Mouse (Mus musculus) thymus, adult 2 months (tissue): ENCODE measurements around the gene Olfr61.

ENCODE experiments used
- CTCF ChIP-seq: fragments of 200-500 bp; IDR thresholded peaks from 2 replicates; pipeline ENCODE4 v1.5.1; 2012; ENCODE audit warnings: mild to moderate bottlenecking, control low read depth, low read length, moderate library complexity, borderline replicate concordance; ENCODE audit not compliant: control insufficient read depth, poor library complexity, insufficient read depth; ENCODE audit errors: extremely low read depth
- POLR2A ChIP-seq: fragments of 200-500 bp; IDR thresholded peaks from 2 replicates; pipeline ENCODE4 v1.6.1; 2012; ENCODE audit warnings: mild to moderate bottlenecking, low read length, control low read depth, moderate library complexity; ENCODE audit not compliant: control insufficient read depth, poor library complexity, insufficient read depth; ENCODE audit errors: extremely low read depth

- TF ChIP-seq POLR2A (no peak), CTCF (no peak)
These were observed 52.9 kb downstream of the Olfr61 start, which contains the start of gene Olfr45 for GRCm38 (mm10) chr7:140681651-140682050.
